Mouse (Mus musculus) midbrain, embryonic 16.5 days (tissue): ENCODE results near the gene Lrch3. TPM values are rescaled to one million over a fixed set of nuclear protein-coding genes. Genes with fewer than 3 reads are reported as not detected.
"Not testable (repeated sequence)": the region's sequence is repeated elsewhere in the genome, so short reads cannot be mapped to it uniquely, and the experiment has no call there.

Experiments
- ATAC-seq: fragments of 200-750 bp; cut with Nextera tagmentation; 2 replicates; pipeline ENCODE4 v1.8.0; 2017; ENCODE audit warnings: moderate TSS enrichment
- H3K27ac ChIP-seq: fragments of 300-500 bp; sonication (generic); 2 replicates; pipeline ENCODE4 v1.5.1; 2014; ENCODE audit warnings: mild to moderate bottlenecking, low read length, mixed read lengths
- H3K27me3 ChIP-seq: fragments of 300-500 bp; sonication (generic); 2 replicates; pipeline ENCODE4 v1.6.1; 2014; ENCODE audit warnings: low read depth, low read length, mixed read lengths; ENCODE audit not compliant: control insufficient read depth, insufficient read depth
- H3K36me3 ChIP-seq: fragments of 300-500 bp; sonication (generic); 2 replicates; pipeline ENCODE4 v1.6.1; 2014; ENCODE audit warnings: mild to moderate bottlenecking, low read length, moderate library complexity, mixed read lengths; ENCODE audit not compliant: control insufficient read depth, insufficient read depth
- H3K4me1 ChIP-seq: fragments of 300-500 bp; sonication (generic); 2 replicates; pipeline ENCODE4 v1.6.1; 2014; ENCODE audit warnings: mild to moderate bottlenecking, low read length, mixed read lengths; ENCODE audit not compliant: control insufficient read depth, insufficient read depth
- H3K4me2 ChIP-seq: fragments of 300-500 bp; sonication (generic); 2 replicates; pipeline ENCODE4 v1.6.1; 2014; ENCODE audit warnings: mild to moderate bottlenecking, low read length, mixed read lengths
- H3K4me3 ChIP-seq: fragments of 300-500 bp; sonication (generic); 2 replicates; pipeline ENCODE4 v1.5.1; 2014; ENCODE audit warnings: low read depth, mild to moderate bottlenecking, low read length, moderate library complexity, mixed read lengths
- H3K9ac ChIP-seq: fragments of 300-500 bp; sonication (generic); 2 replicates; pipeline ENCODE4 v1.6.1; 2014; ENCODE audit warnings: low read depth, low read length, mixed read lengths
- H3K9me3 ChIP-seq: fragments of 300-500 bp; sonication (generic); replicated peaks from 2 replicates; pipeline ENCODE4 v1.6.1; 2014; ENCODE audit warnings: mild to moderate bottlenecking, low read length, mixed read lengths; ENCODE audit not compliant: control insufficient read depth, poor library complexity, severe bottlenecking
- WGBS: fragments of 180-500 bp; shearing (Covaris S2); extraction: QIAGEN DNeasy Blood & Tissue Kit; methylation state at CpG from one replicate; pipeline ENCODE4 v1.1.7; 2014; 5-methylcytosine and 5-hydroxymethylcytosine counted together
- polyA plus RNA-seq: library from polyadenylated mRNA; unstranded; fragments of >200 nt; fragmentation: Nextera tagmentation; extraction: Ambion mirVana; gene quantifications from 2 replicates; pipeline ENCODE4 v1.2.1, GENCODE M21; 2015

The Lrch3 gene
- 39.5 and 47.1 TPM in 2 replicates for polyA plus RNA-seq

GRCm38 (mm10) chr16:32913937-32914881 lies at the start of gene Lrch3:
Gene Lrch3 (plus strand): TSS chr16:32914100.
- under 1% methylated on average over 71 of the region's 85 CpGs for WGBS
- peak; percentile 94 for ATAC-seq
- H3K36me3 ChIP-seq = no peaks in the 10 kb centered on the region

GRCm38 (mm10) chr16:32865401-32865800 lies 48.5 kb upstream of the Lrch3 start:
- Histone ChIP-seq H3K9me3 (no peaks in the 10 kb centered on the region), H3K27me3 (no peaks in the 10 kb centered on the region), H3K4me3 (no peak overlapping the region), H3K4me2 (no peak overlapping the region), H3K27ac (no peak overlapping the region), H3K9ac (no peak overlapping the region), H3K36me3 (peaks cover 2% of the 10 kb centered on the region), H3K4me1 (peaks cover 18% of the 10 kb centered on the region)
- 63% methylated on average over 4 of the region's 4 CpGs for WGBS
- no peak for ATAC-seq

More at GRCm38 (mm10) chr16:32913937-32914881, at the start of gene Lrch3:
- Histone ChIP-seq H3K4me3 (peak within 1 kb of the TSS; percentile 97), H3K9ac (peak within 1 kb of the TSS; percentile 92), H3K27ac (peak within 1 kb of the TSS; percentile 93), H3K4me2 (peak within 1 kb of the TSS; percentile 81), H3K4me1 (peaks cover 9% of the 10 kb centered on the region), H3K27me3 (no peaks in the 10 kb centered on the region), H3K9me3 (no peaks in the 10 kb centered on the region)

DNA sequence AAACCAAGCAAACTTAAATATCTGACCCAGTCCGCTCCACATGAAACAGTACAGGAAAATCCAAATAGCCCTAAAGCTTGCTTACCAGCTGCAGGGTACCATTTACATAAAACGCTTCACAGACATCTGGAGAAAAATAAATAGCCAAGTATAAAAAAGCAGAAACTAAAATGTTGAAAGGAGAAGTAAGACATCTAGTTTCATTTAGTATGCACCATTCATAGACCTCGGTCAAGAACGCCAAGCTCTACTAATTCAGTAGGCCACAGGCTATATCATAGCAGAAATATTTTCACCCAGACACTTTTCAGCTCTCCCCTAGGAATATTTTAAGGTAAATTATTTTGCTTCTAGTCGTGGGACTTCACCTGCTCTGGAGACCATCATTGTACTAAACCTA lies 47.2 kb upstream of the Lrch3 start:
- Histone ChIP-seq H3K9me3 (no peaks in the 10 kb centered on the region), H3K27me3 (no peaks in the 10 kb centered on the region), H3K4me1 (peaks cover 18% of the 10 kb centered on the region), H3K4me2 (peak overlapping the region; percentile 76), H3K27ac (no peak overlapping the region), H3K4me3 (no peak overlapping the region), H3K9ac (no peak overlapping the region), H3K36me3 (no peaks in the 10 kb centered on the region; the same call in 1 of the 2 replicates)
- 86% methylated on average over 5 of the region's 5 CpGs for WGBS
- no peak for ATAC-seq

DNA sequence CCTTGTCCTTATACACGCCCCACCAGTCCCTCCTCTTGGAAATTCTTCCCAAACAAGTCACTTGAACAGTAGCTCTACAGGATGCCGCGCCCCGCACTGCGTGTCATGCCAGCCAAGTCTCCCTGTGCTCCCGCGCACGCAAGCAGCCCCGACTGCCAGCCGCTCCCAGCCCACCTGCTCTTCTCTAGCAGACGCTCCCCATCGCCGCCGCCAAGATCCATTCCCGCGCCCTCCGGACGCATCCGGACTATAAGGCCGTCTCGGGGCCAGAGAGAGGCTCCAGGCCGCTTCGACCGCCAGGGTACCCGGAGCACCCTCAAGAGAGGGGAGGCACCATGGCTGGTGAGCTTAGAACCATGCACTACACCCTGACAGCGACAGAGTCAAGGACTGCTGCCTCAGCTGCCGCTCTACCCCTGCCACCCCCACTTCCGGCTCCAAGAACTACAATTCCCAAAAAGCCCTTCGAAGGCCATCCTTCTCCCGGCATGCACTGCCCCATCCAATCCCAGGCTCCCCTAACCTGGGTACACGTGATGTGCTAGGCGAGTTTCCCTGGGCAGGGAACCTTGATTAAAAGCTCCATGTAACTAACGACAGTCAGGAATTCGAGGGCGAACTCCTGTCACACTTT lies 45.9 kb upstream of the Lrch3 start:
- peak; percentile 100 for ATAC-seq
- WGBS = under 1% methylated on average over 35 of the region's 35 CpGs
- Histone ChIP-seq H3K4me3 (peak overlapping the region; percentile 92), H3K4me1 (peaks cover 18% of the 10 kb centered on the region), H3K4me2 (peak overlapping the region; percentile 76), H3K27me3 (no peaks in the 10 kb centered on the region), H3K27ac (peak overlapping the region; percentile 95), H3K36me3 (no peaks in the 10 kb centered on the region; the same call in 1 of the 2 replicates), H3K9me3 (no peaks in the 10 kb centered on the region), H3K9ac (peak overlapping the region; percentile 90)

DNA sequence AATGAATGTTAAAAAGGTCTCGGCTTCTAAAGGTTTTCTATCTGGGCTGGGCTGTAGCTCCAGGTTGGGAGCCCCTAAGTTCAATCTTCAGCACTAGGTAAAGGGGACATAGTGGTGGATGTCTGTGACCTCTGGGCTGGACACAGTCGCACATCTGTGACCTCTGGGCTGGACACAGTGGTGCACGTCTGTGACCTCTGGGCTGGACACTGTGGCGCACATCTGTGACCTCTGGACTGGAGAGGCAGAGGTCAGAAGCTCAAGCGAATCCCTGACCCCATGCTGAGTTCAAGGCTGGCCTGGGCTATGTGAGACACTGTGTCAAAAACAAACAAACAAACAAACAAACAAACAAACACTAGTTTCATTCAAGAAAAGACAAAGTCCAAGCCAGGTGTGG lies 43.7 kb upstream of the Lrch3 start:
- no peak overlapping the region for H3K27ac ChIP-seq
- no peaks in the 10 kb centered on the region for H3K27me3 ChIP-seq
- no peak for ATAC-seq
- H3K9ac ChIP-seq = no peak overlapping the region
- no peak overlapping the region for H3K4me3 ChIP-seq
- peaks cover 18% of the 10 kb centered on the region for H3K4me1 ChIP-seq
- 64% methylated on average over 5 of the region's 5 CpGs for WGBS
- no peak overlapping the region for H3K4me2 ChIP-seq
- H3K36me3 ChIP-seq = no peaks in the 10 kb centered on the region
- no peaks in the 10 kb centered on the region for H3K9me3 ChIP-seq

GRCm38 (mm10) chr16:32873366-32873765 lies 40.5 kb upstream of the Lrch3 start:
- H3K4me3 ChIP-seq = no peak overlapping the region
- peaks cover 11% of the 10 kb centered on the region for H3K4me1 ChIP-seq
- no peak for ATAC-seq
- H3K9me3 ChIP-seq = no peaks in the 10 kb centered on the region
- 57% methylated on average over 3 of the region's 3 CpGs for WGBS
- H3K9ac ChIP-seq = no peak overlapping the region
- H3K4me2 ChIP-seq = no peak overlapping the region
- H3K36me3 ChIP-seq = no peaks in the 10 kb centered on the region
- no peak overlapping the region for H3K27ac ChIP-seq
- no peaks in the 10 kb centered on the region for H3K27me3 ChIP-seq

DNA sequence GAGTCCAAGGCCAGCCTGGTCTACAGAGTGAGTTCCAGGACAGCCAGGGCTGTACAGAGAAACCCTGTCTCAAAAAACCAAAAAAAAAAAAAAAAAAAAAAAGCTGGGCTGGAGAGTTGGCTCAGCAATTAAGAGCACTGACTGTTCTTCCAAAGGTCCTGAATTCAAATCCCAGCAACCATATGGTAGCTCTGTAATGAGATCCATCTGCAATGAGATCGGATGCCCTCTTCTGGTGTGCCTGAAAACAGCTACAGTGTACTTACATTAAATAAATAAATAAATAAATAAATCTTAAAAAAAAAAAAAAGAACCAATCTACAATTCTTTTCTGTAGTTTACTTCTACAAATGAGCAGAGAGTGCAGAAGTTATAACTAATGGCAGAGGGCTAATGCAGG lies 38.6 kb upstream of the Lrch3 start:
- H3K36me3 ChIP-seq, H3K27ac ChIP-seq, H3K4me2 ChIP-seq, H3K27me3 ChIP-seq, H3K9ac ChIP-seq, ATAC-seq, H3K4me3 ChIP-seq, H3K9me3 ChIP-seq: not testable (repeated sequence)
- WGBS = 58% methylated on average over 1 of the region's 1 CpGs
- peaks cover 23% of the 10 kb centered on the region for H3K4me1 ChIP-seq

DNA sequence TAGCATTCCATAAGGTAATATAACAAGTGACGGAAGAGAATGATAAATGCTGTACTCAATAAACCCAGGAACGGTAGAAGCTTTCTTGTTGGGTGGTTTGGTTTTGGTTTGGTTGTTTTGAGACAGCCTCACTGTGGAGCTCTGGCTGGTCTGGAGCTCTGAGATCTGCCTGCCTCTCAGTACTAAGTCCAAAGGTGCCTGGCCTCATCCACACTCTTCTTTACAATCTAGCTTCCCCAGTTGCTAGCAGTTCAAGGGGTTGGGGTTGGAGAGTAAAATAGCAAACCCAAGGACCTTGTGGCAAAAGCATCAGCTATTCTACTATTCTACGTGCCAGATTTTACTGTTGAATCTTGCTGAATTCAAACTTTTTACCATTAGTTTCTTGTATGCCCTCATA lies 38.1 kb upstream of the Lrch3 start:
- H3K4me1 ChIP-seq = peaks cover 28% of the 10 kb centered on the region
- no peak overlapping the region for H3K4me3 ChIP-seq
- no peaks in the 10 kb centered on the region for H3K27me3 ChIP-seq
- no peak overlapping the region for H3K9ac ChIP-seq
- ATAC-seq = no peak
- 93% methylated on average over 3 of the region's 3 CpGs for WGBS
- H3K27ac ChIP-seq = no peak overlapping the region
- no peak overlapping the region for H3K4me2 ChIP-seq
- H3K36me3 ChIP-seq = no peaks in the 10 kb centered on the region
- no peaks in the 10 kb centered on the region for H3K9me3 ChIP-seq

DNA sequence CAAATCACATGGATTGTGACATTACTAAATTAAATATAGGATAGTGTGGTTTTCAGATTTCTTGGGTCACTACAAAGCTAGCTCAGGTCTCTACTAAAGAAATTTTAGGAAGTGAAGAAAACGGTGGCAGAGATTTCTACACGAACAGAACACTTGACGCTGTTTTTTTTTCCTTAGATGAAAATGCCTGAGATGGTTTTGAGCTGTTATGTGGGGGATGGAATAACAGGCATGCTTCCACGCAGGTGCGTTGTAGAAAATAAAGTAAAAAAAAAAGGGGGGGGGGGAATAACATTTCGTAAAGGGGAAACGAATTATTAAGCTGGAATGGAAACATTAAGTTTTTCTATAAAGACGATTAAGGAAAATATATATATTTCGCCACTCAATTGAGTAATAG lies 37.1 kb upstream of the Lrch3 start:
- Histone ChIP-seq H3K9ac (peak overlapping the region; percentile 93), H3K9me3 (no peaks in the 10 kb centered on the region), H3K27me3 (no peaks in the 10 kb centered on the region), H3K4me1 (peaks cover 28% of the 10 kb centered on the region), H3K36me3 (no peaks in the 10 kb centered on the region), H3K4me3 (peak overlapping the region; percentile 93), H3K27ac (no peak overlapping the region; the same call in 1 of the 2 replicates), H3K4me2 (peak overlapping the region; percentile 84)
- WGBS = 27% methylated on average over 9 of the region's 9 CpGs
- ATAC-seq = no peak
